Mouse (Mus musculus) limb, embryonic 13.5 days (tissue): ENCODE results near the gene St6galnac3. TPM values are rescaled to one million over a fixed set of nuclear protein-coding genes. Genes with fewer than 3 reads are reported as not detected.
A peak's percentile ranks its signal among the peaks of the same experiment; 100 is the strongest.

Source experiments
- ATAC-seq: fragments of 200-750 bp; cut with Nextera tagmentation; 2 replicates; pipeline ENCODE4 v1.8.0; 2017; ENCODE audit warnings: low read depth, moderate number of reproducible peaks, moderate TSS enrichment; ENCODE audit not compliant: low FRiP score
- H3K27ac ChIP-seq: fragments of 300-500 bp; sonication (generic); 2 replicates; pipeline ENCODE4 v1.5.1; 2015; ENCODE audit warnings: inconsistent platforms, mild to moderate bottlenecking, moderate library complexity
- H3K27me3 ChIP-seq: fragments of 300-500 bp; sonication (generic); 2 replicates; pipeline ENCODE4 v1.6.1; 2015; ENCODE audit warnings: mild to moderate bottlenecking, inconsistent platforms
- H3K36me3 ChIP-seq: fragments of 300-500 bp; sonication (generic); 2 replicates; pipeline ENCODE4 v1.6.1; 2015; ENCODE audit warnings: inconsistent platforms, mild to moderate bottlenecking, moderate library complexity
- H3K4me1 ChIP-seq: fragments of 300-500 bp; sonication (generic); 2 replicates; pipeline ENCODE4 v1.6.1; 2015; ENCODE audit warnings: inconsistent platforms
- H3K4me2 ChIP-seq: fragments of 300-500 bp; sonication (generic); replicated peaks from 2 replicates; pipeline ENCODE4 v1.6.1; 2015; ENCODE audit warnings: inconsistent platforms, mild to moderate bottlenecking, moderate library complexity
- H3K4me3 ChIP-seq: fragments of 300-500 bp; sonication (generic); 2 replicates; pipeline ENCODE4 v1.5.1; 2015; ENCODE audit warnings: moderate library complexity, mild to moderate bottlenecking, inconsistent platforms
- H3K9ac ChIP-seq: fragments of 300-500 bp; sonication (generic); 2 replicates; pipeline ENCODE4 v1.6.1; 2015; ENCODE audit warnings: mild to moderate bottlenecking, inconsistent platforms
- H3K9me3 ChIP-seq: fragments of 300-500 bp; sonication (generic); 2 replicates; pipeline ENCODE4 v1.6.1; 2016; ENCODE audit warnings: inconsistent platforms
- WGBS: fragments of 180-500 bp; shearing (Covaris S2); methylation state at CpG from one replicate; pipeline ENCODE4 v1.1.7; 2015; 5-methylcytosine and 5-hydroxymethylcytosine counted together
- polyA plus RNA-seq: library from polyadenylated mRNA; unstranded; fragments of >200 nt; fragmentation: Nextera tagmentation; extraction: Ambion mirVana; gene quantifications from 2 replicates; pipeline ENCODE4 v1.2.1, GENCODE M21; 2015

Gene St6galnac3
- polyA plus RNA-seq, 1 experiment from 2014 or later = 53.7 TPM

GRCm38 (mm10) chr3:153525151-153525768 lies 199.7 kb downstream of the St6galnac3 start:
- H3K4me2 ChIP-seq = no peak overlapping the region
- no peak overlapping the region for H3K4me3 ChIP-seq
- no peaks in the 10 kb centered on the region for H3K9me3 ChIP-seq
- WGBS = 59% methylated on average over 6 of the region's 6 CpGs
- no peaks in the 10 kb centered on the region for H3K36me3 ChIP-seq
- no peak; the same call in 1 of the 2 replicates for ATAC-seq
- no peaks in the 10 kb centered on the region for H3K27me3 ChIP-seq
- H3K27ac ChIP-seq = no peak overlapping the region
- no peak overlapping the region for H3K9ac ChIP-seq
- peaks cover 11% of the 10 kb centered on the region for H3K4me1 ChIP-seq

GRCm38 (mm10) chr3:153516848-153517247 lies 208.1 kb downstream of the St6galnac3 start:
- Histone ChIP-seq H3K27me3 (no peaks in the 10 kb centered on the region), H3K4me1 (no peaks in the 10 kb centered on the region; the same call in 1 of the 2 replicates), H3K4me3 (no peak overlapping the region), H3K27ac (no peak overlapping the region), H3K9me3 (no peaks in the 10 kb centered on the region), H3K4me2 (no peak overlapping the region), H3K36me3 (no peaks in the 10 kb centered on the region), H3K9ac (no peak overlapping the region)
- 71% methylated on average over 7 of the region's 7 CpGs for WGBS
- no peak for ATAC-seq

- Histone ChIP-seq H3K4me2 (no peak overlapping the region), H3K36me3 (no peaks in the 10 kb centered on the region), H3K9ac (no peak overlapping the region), H3K27me3 (no peaks in the 10 kb centered on the region), H3K4me3 (no peak overlapping the region), H3K4me1 (peaks cover 8% of the 10 kb centered on the region), H3K27ac (no peak overlapping the region), H3K9me3 (no peaks in the 10 kb centered on the region)
- no peak for ATAC-seq
- WGBS = 57% methylated on average over 6 of the region's 6 CpGs
Measured at GRCm38 (mm10) chr3:153513501-153514060, 211.4 kb downstream of the St6galnac3 start.

GRCm38 (mm10) chr3:153512545-153512944 lies 212.4 kb downstream of the St6galnac3 start:
- H3K36me3 ChIP-seq = no peaks in the 10 kb centered on the region
- 71% methylated on average over 6 of the region's 6 CpGs for WGBS
- no peak overlapping the region for H3K4me3 ChIP-seq
- H3K27me3 ChIP-seq = no peaks in the 10 kb centered on the region
- peaks cover 8% of the 10 kb centered on the region for H3K4me1 ChIP-seq
- H3K9me3 ChIP-seq = no peaks in the 10 kb centered on the region
- no peak overlapping the region for H3K27ac ChIP-seq
- no peak for ATAC-seq
- no peak overlapping the region for H3K4me2 ChIP-seq
- no peak overlapping the region for H3K9ac ChIP-seq

GRCm38 (mm10) chr3:153511151-153511580 lies 213.8 kb downstream of the St6galnac3 start:
- Histone ChIP-seq H3K4me3 (no peak overlapping the region), H3K36me3 (0 out of 2 replicates have a peak, but pooled peaks cover 2% of the 10 kb centered on the region), H3K9ac (no peak overlapping the region), H3K27me3 (no peaks in the 10 kb centered on the region), H3K27ac (no peak overlapping the region), H3K4me2 (no peak overlapping the region), H3K9me3 (no peaks in the 10 kb centered on the region), H3K4me1 (peaks cover 8% of the 10 kb centered on the region)
- 17% methylated on average over 7 of the region's 7 CpGs for WGBS
- ATAC-seq = no peak

GRCm38 (mm10) chr3:153510048-153510630 lies 214.8 kb downstream of the St6galnac3 start:
- Histone ChIP-seq H3K27ac (no peak overlapping the region), H3K27me3 (no peaks in the 10 kb centered on the region), H3K4me3 (no peak overlapping the region), H3K4me2 (no peak overlapping the region), H3K9me3 (no peaks in the 10 kb centered on the region), H3K4me1 (peaks cover 8% of the 10 kb centered on the region), H3K9ac (no peak overlapping the region), H3K36me3 (0 out of 2 replicates have a peak, but pooled peaks cover 4% of the 10 kb centered on the region)
- no peak for ATAC-seq
- 86% methylated on average over 9 of the region's 9 CpGs for WGBS

GRCm38 (mm10) chr3:153509643-153510042 lies 215.3 kb downstream of the St6galnac3 start:
- H3K36me3 ChIP-seq = 0 out of 2 replicates have a peak, but pooled peaks cover 4% of the 10 kb centered on the region
- H3K4me2 ChIP-seq = no peak overlapping the region
- H3K4me3 ChIP-seq = no peak overlapping the region
- H3K4me1 ChIP-seq = peaks cover 8% of the 10 kb centered on the region
- ATAC-seq = no peak
- no peak overlapping the region for H3K27ac ChIP-seq
- no peaks in the 10 kb centered on the region for H3K27me3 ChIP-seq
- no peaks in the 10 kb centered on the region for H3K9me3 ChIP-seq
- WGBS = 65% methylated on average over 4 of the region's 4 CpGs
- H3K9ac ChIP-seq = no peak overlapping the region

GRCm38 (mm10) chr3:153509029-153509428 lies 215.9 kb downstream of the St6galnac3 start:
- Histone ChIP-seq H3K4me1 (peaks cover 8% of the 10 kb centered on the region), H3K9me3 (no peaks in the 10 kb centered on the region), H3K27me3 (no peaks in the 10 kb centered on the region), H3K27ac (no peak overlapping the region), H3K36me3 (0 out of 2 replicates have a peak, but pooled peaks cover 4% of the 10 kb centered on the region), H3K4me3 (no peak overlapping the region), H3K9ac (no peak overlapping the region), H3K4me2 (no peak overlapping the region)
- ATAC-seq = no peak
- 83% methylated on average over 3 of the region's 3 CpGs for WGBS

- Histone ChIP-seq H3K27me3 (no peaks in the 10 kb centered on the region), H3K4me1 (peaks cover 8% of the 10 kb centered on the region), H3K4me3 (no peak overlapping the region), H3K36me3 (0 out of 2 replicates have a peak, but pooled peaks cover 4% of the 10 kb centered on the region), H3K27ac (no peak overlapping the region), H3K9me3 (no peaks in the 10 kb centered on the region), H3K4me2 (no peak overlapping the region), H3K9ac (no peak overlapping the region)
- 94% methylated on average over 2 of the region's 2 CpGs for WGBS
- ATAC-seq = no peak
Measured at GRCm38 (mm10) chr3:153508592-153508991, 216.4 kb downstream of the St6galnac3 start.

GRCm38 (mm10) chr3:153507599-153507998 lies 217.4 kb downstream of the St6galnac3 start:
- 86% methylated on average over 2 of the region's 2 CpGs for WGBS
- Histone ChIP-seq H3K27me3 (no peaks in the 10 kb centered on the region), H3K4me3 (no peak overlapping the region), H3K4me2 (no peak overlapping the region), H3K9me3 (no peaks in the 10 kb centered on the region), H3K4me1 (peaks cover 8% of the 10 kb centered on the region), H3K27ac (no peak overlapping the region), H3K36me3 (0 out of 2 replicates have a peak, but pooled peaks cover 4% of the 10 kb centered on the region), H3K9ac (no peak overlapping the region)
- ATAC-seq = no peak

- 73% methylated on average over 4 of the region's 4 CpGs for WGBS
- ATAC-seq = no peak
- H3K9me3 ChIP-seq = no peaks in the 10 kb centered on the region
- 0 out of 2 replicates have a peak, but pooled peaks cover 4% of the 10 kb centered on the region for H3K36me3 ChIP-seq
- H3K27me3 ChIP-seq = no peaks in the 10 kb centered on the region
- no peaks in the 10 kb centered on the region for H3K4me1 ChIP-seq
- H3K4me3 ChIP-seq = no peak overlapping the region
- no peak overlapping the region for H3K9ac ChIP-seq
- no peak overlapping the region for H3K4me2 ChIP-seq
- H3K27ac ChIP-seq = no peak overlapping the region
Measured at GRCm38 (mm10) chr3:153502488-153502887, 222.5 kb downstream of the St6galnac3 start.

GRCm38 (mm10) chr3:153501333-153501877 lies 223.6 kb downstream of the St6galnac3 start:
- Histone ChIP-seq H3K9me3 (no peaks in the 10 kb centered on the region), H3K4me2 (no peak overlapping the region), H3K4me1 (no peaks in the 10 kb centered on the region), H3K27ac (no peak overlapping the region), H3K4me3 (no peak overlapping the region), H3K9ac (no peak overlapping the region), H3K36me3 (0 out of 2 replicates have a peak, but pooled peaks cover 4% of the 10 kb centered on the region), H3K27me3 (no peaks in the 10 kb centered on the region)
- WGBS = 61% methylated on average over 3 of the region's 3 CpGs
- peak; percentile 32; the same call in 1 of the 2 replicates for ATAC-seq
